Mouse (Mus musculus): ENCODE measurements around the gene Tek. TPM values are rescaled to one million over a fixed set of nuclear protein-coding genes. Genes with fewer than 3 reads are reported as not detected.
"Not testable (repeated sequence)": the region's sequence is repeated elsewhere in the genome, so short reads cannot be mapped to it uniquely, and the experiment has no call there.

The Tek gene
- polyA plus RNA-seq (2012; rRNA removed), result 5.4 and 8.7 TPM in 2 replicates

DNA sequence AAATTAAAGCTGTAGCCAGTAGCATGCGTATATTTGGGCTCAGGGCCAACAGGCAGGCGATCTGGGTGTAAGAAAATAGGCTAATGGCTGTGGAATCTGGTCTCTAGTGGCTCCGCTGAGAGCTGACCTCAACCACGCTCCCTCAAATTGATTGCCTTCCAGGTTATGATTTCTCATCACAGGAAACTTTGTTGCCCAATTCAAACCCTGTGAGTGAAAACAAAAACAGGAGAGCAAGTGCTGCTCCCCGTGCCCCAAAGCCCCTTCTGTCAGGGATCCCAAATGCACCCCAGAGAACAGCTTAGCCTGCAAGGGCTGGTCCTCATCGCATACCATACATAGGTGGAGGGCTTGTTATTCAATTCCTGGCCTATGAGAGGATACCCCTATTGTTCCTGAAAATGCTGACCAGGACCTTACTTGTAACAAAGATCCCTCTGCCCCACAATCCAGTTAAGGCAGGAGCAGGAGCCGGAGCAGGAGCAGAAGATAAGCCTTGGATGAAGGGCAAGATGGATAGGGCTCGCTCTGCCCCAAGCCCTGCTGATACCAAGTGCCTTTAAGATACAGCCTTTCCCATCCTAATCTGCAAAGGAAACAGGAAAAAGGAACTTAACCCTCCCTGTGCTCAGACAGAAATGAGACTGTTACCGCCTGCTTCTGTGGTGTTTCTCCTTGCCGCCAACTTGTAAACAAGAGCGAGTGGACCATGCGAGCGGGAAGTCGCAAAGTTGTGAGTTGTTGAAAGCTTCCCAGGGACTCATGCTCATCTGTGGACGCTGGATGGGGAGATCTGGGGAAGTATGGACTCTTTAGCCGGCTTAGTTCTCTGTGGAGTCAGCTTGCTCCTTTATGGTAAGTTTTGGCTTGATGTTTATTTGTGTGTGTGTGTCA, at the start of gene Tek:
Tek (plus strand) TSS at position 452 of the 894 bp plus-strand sequence.
- no peak for DNase-seq (ENCODE audit: low read depth)
- no peak for TF ChIP-seq POLR2A (IDR thresholded peaks at IDR 0.05; ENCODE audit: borderline replicate concordance, extremely low read depth, insufficient read depth, insufficient read length, poor library complexity, severe bottlenecking)
- no peak for TF ChIP-seq CTCF (IDR thresholded peaks at IDR 0.05; ENCODE audit: borderline replicate concordance, extremely low read depth, insufficient read depth, insufficient read length)

DNA sequence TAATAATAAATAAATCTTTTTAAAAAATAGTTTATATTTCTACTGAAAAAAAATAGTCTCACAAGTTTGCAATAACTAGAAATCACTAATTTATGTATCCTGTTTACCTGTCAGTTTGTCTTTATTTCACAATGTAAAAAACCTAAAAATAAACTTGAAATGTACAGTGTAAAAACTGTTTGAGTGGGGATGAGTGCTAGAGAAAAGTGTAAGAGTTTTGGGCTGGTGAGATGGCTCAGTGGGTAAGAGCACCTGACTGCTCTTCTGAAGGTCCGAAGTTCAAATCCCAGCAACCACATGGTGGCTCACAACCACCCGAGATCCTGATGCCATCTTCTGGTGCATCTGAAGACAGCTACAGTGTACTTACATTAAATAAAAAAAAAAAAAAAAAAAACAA, 49.3 kb upstream of the Tek start:
- DNase-seq (ENCODE audit: low read depth), result not testable (repeated sequence)

DNA sequence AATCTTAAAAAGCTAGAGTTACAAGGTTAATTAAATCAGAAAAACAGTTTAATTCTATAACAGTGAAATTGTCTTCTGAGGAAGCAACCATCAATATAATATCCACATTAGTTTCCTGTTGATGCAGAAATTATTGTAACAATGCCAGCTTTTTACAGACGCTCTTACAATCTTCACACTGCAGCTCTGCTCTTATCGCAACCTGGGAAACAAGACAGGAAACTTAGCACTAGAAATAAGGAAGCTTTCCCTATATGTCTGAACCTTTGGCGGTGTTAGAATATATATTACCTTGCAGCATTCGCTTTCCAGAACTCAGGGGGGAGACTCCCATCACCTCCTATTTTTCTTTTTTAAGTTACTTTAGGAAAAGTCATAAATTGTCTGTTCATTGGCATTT, 48.0 kb upstream of the Tek start:
- no peak for DNase-seq (ENCODE audit: low read depth)
- no peak for TF ChIP-seq POLR2A (IDR thresholded peaks at IDR 0.05; ENCODE audit: borderline replicate concordance, extremely low read depth, insufficient read depth, insufficient read length, poor library complexity, severe bottlenecking)
- TF ChIP-seq CTCF (IDR thresholded peaks at IDR 0.05; ENCODE audit: borderline replicate concordance, extremely low read depth, insufficient read depth, insufficient read length), result no peak

DNA sequence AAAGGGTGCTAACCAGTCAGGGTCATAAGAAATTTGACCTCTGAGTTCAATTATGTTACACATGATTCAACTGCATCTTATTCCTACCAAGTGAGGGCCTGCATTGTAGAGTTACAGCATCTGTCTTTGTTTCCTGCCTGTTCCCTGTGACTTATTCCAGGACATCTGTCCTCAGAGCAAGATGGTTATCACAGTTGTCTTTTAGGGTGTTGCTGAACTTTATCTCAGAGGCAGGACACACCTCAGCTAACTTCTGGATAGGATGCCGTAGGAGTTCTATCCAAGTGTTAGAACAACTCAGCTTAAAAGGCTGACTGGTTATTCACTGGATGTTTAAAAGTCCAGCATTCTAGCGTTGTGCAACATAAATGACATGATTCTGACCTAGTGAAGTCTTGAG, 46.9 kb upstream of the Tek start:
- no peak for TF ChIP-seq CTCF (IDR thresholded peaks at IDR 0.05; ENCODE audit: borderline replicate concordance, extremely low read depth, insufficient read depth, insufficient read length)
- TF ChIP-seq POLR2A (IDR thresholded peaks at IDR 0.05; ENCODE audit: borderline replicate concordance, extremely low read depth, insufficient read depth, insufficient read length, poor library complexity, severe bottlenecking), result no peak
- DNase-seq (ENCODE audit: low read depth), result no peak

DNA sequence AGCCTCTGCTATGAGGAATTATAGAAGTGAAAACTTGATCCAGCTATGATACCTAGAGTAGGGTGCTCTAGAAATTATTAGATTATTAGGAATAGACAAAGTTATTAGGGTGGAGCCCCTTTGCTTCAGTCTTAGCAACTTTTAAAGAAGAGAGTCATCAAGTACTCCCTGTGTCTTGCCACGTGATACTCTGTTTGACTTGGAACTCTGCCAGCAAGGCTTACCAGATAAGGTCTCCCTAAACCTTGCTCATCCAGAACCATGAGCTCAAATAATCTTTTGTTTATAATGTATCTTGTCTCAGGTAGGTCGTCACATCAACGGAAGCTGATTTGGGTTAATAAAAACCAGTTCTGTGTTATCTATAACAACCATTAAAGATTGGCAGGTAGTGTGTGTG, 42.7 kb upstream of the Tek start:
- TF ChIP-seq POLR2A (IDR thresholded peaks at IDR 0.05; ENCODE audit: borderline replicate concordance, extremely low read depth, insufficient read depth, insufficient read length, poor library complexity, severe bottlenecking) (no peak), CTCF (IDR thresholded peaks at IDR 0.05; ENCODE audit: borderline replicate concordance, extremely low read depth, insufficient read depth, insufficient read length) (no peak)
- no peak for DNase-seq (ENCODE audit: low read depth)

DNA sequence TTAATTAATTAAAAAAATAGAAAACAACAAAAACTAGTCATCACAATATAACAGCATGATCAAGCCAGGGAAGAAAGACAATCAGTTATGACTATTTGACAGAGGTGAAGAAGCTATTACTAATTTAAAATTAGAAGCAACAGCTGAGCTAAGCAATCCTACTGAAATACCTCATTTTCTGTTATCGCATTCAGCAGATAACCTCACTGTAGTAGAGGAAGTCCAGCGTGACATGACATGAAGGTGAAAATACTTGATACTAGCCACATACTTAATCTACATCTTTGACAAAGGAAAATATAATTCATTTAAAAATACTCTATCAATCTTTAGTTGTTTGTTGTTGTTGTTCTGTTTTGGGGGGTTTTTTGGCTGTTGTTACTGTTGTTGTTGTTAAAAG, 28.1 kb upstream of the Tek start:
- TF ChIP-seq POLR2A (IDR thresholded peaks at IDR 0.05; ENCODE audit: borderline replicate concordance, extremely low read depth, insufficient read depth, insufficient read length, poor library complexity, severe bottlenecking) (no peak), CTCF (IDR thresholded peaks at IDR 0.05; ENCODE audit: borderline replicate concordance, extremely low read depth, insufficient read depth, insufficient read length) (no peak)
- DNase-seq (ENCODE audit: low read depth), result no peak

DNA sequence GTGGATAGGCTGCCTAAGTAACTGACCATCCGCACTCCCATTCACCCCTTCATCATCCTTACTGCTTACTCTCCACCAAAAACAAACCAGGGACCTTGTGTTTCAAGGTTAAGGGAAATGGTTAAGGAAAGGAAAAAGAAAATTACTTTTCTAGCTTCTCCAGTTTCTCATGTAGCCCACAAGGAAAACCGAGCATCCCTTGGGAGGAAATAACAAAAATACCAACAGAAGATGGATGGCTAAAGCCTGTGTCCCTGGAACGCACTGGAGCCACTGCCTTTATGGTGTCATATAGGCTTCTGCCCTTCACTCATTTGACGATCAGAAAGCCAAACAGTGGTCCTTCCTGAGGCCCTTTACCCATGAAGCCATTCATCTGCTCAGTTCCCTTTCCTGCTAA, 27.7 kb upstream of the Tek start:
- DNase-seq (ENCODE audit: low read depth), result no peak
- no peak for TF ChIP-seq CTCF (IDR thresholded peaks at IDR 0.05; ENCODE audit: borderline replicate concordance, extremely low read depth, insufficient read depth, insufficient read length)
- no peak for TF ChIP-seq POLR2A (IDR thresholded peaks at IDR 0.05; ENCODE audit: borderline replicate concordance, extremely low read depth, insufficient read depth, insufficient read length, poor library complexity, severe bottlenecking)

DNA sequence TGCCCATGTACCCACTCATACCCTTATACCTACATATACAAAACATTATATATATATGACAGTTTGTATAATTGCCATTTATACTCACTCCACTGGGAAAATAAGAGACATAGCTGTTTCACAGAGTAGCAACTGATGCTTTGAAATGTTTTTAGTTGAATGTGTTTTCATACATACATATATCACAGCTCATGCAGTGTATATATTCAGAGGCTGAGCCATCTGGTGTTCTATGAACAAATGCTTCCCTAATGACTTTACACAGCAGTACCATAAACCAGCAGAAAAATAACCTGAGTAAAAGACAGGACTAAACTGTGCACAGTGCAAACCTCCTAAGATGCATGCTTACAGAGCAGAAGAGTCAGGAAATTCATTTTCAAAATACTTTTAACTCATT, 25.3 kb upstream of the Tek start:
- DNase-seq (ENCODE audit: low read depth), result no peak
- TF ChIP-seq CTCF (IDR thresholded peaks at IDR 0.05; ENCODE audit: borderline replicate concordance, extremely low read depth, insufficient read depth, insufficient read length) (no peak), POLR2A (IDR thresholded peaks at IDR 0.05; ENCODE audit: borderline replicate concordance, extremely low read depth, insufficient read depth, insufficient read length, poor library complexity, severe bottlenecking) (no peak)

DNA sequence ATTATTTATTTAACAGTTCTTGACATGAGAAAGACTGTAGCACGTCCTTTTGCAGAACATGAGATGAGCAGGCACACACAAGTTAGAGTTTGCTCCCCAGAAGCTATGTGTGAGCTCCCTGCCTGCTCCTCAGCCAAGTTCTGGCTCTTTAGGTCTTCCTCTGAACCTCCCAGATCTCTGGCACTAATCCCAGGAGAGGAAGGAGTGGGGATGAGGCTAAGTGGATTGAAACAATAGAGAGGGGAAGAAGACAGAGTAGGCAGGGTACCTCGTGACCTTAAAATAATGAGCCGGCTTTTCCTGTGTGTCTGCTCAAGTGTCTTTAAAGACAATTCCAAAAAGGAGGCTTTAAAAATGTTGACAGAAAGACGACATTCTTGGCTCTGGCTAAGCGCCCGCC, 23.9 kb upstream of the Tek start:
- TF ChIP-seq POLR2A (IDR thresholded peaks at IDR 0.05; ENCODE audit: borderline replicate concordance, extremely low read depth, insufficient read depth, insufficient read length, poor library complexity, severe bottlenecking), result no peak
- TF ChIP-seq CTCF (IDR thresholded peaks at IDR 0.05; ENCODE audit: borderline replicate concordance, extremely low read depth, insufficient read depth, insufficient read length), result no peak
- peak; percentile 23 for DNase-seq (ENCODE audit: low read depth)

DNA sequence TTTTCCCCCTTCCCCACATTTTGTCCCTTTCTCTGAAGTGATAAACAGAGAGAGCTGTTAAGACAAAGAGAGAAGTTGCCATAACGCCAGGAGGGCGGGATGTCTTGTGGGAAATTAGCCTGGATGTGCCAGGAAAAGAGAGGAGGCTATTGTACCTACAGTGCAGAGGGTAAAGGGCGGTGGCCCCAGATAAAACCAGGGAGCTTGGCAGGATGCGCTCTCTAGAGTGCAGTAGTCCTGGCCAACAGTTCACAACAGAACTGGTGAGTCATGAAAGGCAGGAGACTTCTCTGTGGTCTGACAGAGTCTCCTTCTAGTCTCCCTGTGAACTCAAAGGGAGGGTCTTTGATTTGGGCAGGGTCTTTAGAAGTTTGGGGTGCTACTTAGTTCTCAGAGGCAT, 13.3 kb upstream of the Tek start:
- DNase-seq (ENCODE audit: low read depth), result no peak
- TF ChIP-seq CTCF (IDR thresholded peaks at IDR 0.05; ENCODE audit: borderline replicate concordance, extremely low read depth, insufficient read depth, insufficient read length), result no peak
- no peak for TF ChIP-seq POLR2A (IDR thresholded peaks at IDR 0.05; ENCODE audit: borderline replicate concordance, extremely low read depth, insufficient read depth, insufficient read length, poor library complexity, severe bottlenecking)

DNA sequence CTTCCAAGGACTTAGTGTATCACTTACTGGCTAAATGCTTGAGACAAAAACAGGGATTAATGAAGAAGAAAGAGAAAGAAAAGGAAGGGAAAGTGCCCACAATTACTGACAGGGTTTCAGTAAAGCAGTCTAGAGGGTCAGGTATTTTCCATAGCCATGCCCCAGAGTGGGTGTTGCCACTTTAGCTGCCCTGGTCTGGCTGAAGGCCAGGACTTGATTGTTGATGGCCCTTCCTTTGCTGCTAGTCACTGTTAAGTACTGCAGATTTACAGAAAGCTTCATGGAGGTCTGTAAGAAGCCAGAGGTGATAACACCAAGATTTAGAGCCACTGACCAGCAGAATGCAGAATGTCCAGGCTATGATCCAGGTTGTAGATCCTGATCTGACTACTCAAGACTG, 6.4 kb upstream of the Tek start:
- no peak for TF ChIP-seq POLR2A (IDR thresholded peaks at IDR 0.05; ENCODE audit: borderline replicate concordance, extremely low read depth, insufficient read depth, insufficient read length, poor library complexity, severe bottlenecking)
- TF ChIP-seq CTCF (IDR thresholded peaks at IDR 0.05; ENCODE audit: borderline replicate concordance, extremely low read depth, insufficient read depth, insufficient read length), result no peak

More for the DNA sequence above, 6.4 kb upstream of the Tek start:
- no peak for DNase-seq (ENCODE audit: low read depth)

Data from brain, embryonic 14.5 days (tissue).